Mouse (Mus musculus) left cerebral cortex, postnatal 25 days (tissue): ENCODE measurements at regions not wholly inside any gene's neighbourhood (a gene's known extent, or its start where the extent isn't known, plus 50 kb on each side); places are given as distances from the start of the nearest gene placed in this dataset.

Experiments
- DNase-seq, 2 experiments: peaks; one replicate each; pipeline ENCODE4 v3.0.0; 2022; ENCODE audit warnings: low spot score in 2 of 2, mixed read lengths in 1 of 2
- intact Hi-C: fragments of 180-260 bp; cut with DNase I; formaldehyde crosslinking; loops from one replicate; pipeline ENCODE4 v1.15.1; 2025

DNA sequence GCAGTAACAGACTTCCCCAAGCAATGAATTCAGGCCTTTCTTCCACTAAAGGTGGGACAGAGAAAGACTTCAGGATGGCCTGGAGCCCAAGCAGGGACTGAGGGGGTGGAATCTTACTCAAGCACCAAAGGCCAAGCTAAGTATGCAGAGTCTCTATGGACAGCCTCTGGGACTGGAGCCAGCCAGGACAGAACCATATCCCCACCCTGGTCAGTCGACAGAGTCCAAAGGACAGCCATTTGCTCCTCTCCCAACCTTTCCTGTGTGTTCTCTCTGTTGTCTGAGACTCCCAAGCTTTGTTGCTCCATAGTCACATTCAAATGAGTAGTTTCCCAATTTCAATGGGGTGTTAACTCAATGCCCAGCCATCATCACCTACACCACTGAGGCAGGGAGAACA lies 372.3 kb downstream of the Gm49356 start:
- DNase-seq: no peak
- intact Hi-C loops: no loop called here

DNA sequence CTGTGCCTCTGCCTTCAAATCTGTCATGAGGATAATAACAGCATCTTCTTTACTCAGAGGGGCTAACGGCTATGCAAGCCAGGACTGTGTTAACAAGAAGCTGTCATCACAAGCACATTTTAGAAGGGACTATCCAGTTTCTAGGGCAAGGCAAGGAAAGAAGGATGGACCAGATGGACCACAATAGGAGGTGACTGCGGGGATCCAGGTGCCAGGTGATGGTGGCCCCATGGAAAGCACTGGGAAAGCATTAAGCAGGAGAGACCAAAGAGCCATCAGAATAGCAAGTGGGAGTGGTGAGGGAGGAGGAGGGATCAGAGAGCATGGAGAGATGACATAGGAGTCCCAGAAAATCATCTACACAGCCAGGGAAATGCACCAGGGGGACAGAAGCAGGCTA lies 373.3 kb downstream of the Gm49356 start:
- intact Hi-C loops: no loop called here
- DNase-seq: no peak

DNA sequence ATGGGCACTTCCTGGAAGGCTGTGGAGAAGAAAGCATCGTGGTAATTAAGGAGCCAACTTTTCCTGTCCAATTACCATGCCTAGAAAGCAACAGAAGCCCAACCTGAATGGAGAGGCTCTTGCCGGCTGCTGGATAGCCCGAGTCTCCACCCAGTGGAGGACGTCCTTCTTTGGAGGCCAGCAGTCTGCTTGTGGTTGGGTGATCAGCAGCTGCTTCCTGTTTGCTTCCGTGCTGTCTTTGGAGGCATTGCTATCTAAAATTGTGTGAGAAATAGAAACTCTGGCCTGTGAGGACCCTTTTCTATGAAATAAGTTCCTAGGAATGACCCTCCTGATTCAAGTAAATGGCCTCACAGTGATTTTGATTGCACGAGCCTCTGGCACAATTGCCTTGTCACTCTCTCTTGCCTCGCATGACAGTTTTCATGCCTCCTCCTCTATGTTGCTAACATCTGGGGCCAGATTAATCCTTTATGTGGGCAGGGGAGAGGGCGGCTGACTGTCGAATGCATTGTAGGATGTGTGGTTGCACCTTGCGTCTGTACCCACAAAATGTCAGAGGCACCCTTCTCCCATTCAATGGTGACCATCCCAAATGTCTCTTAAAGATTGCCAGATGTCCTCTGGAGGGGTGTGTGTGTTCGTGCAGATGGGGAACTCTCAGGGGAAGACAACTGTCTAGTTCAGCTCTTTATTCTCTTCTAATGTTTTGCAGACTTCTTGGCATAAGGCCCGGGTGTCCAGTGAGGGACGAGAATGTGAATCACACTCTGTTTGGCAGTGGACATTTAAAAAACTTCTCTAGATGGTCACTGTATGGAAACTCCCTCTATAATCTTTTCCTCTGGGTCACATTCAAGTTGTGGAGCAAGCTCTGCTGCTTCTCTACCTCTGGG lies 374.6 kb downstream of the Gm49356 start:
- DNase-seq: peak in 1 of 2 experiments; percentile 11
- intact Hi-C loops: no loop called here
